Mouse (Mus musculus): ENCODE data around the gene Rnaseh2a.
A peak's percentile ranks its signal among the peaks of the same experiment; 100 is the strongest.

- TF ChIP-seq CTCF (IDR thresholded peaks at IDR 0.05; ENCODE audit: low read depth): peak; percentile 92
- TF ChIP-seq EP300 (IDR thresholded peaks at IDR 0.05; ENCODE audit: low read depth): no peak
Measured at GRCm38 (mm10) chr8:84989810-84990209, 20.2 kb upstream of the Rnaseh2a start.

Measured in heart, postnatal 0 days (tissue).